Mouse (Mus musculus) left cerebral cortex, postnatal 25 days (tissue): Measurements from ENCODE around the gene Foxp2. TPM values are rescaled to one million over a fixed set of nuclear protein-coding genes. Genes with fewer than 3 reads are reported as not detected.
A peak's percentile ranks its signal among the peaks of the same experiment; 100 is the strongest.

Source experiments
- DNase-seq, 2 experiments: peaks; one replicate each; pipeline ENCODE4 v3.0.0; 2022; ENCODE audit warnings: low spot score in 2 of 2, mixed read lengths in 1 of 2
- intact Hi-C: fragments of 180-260 bp; cut with DNase I; formaldehyde crosslinking; loops from one replicate; pipeline ENCODE4 v1.15.1; 2025
- total RNA-seq, 2 experiments: library from RNA; stranded (reverse); gene quantifications; 2 replicates each; pipeline ENCODE4 v1.2.3; 2021

The Foxp2 gene
- total RNA-seq = 10 to 100 TPM in 1 of 2 experiments, 1 to 10 TPM in 1; 7.6 to 19.8 TPM

GRCm38 (mm10) chr6:14901183-14901970, at the start of gene Foxp2:
Foxp2 (plus strand) TSS chr6:14901349.
- peak in 1 of 2 experiments; percentile 40 for DNase-seq
- intact Hi-C loops = loop anchor here (5.0 kb wide), 1 partner anchor 286 kb away; no protein-coding TSS in a partner anchor

GRCm38 (mm10) chr6:14885199-14885598, 15.9 kb upstream of the Foxp2 start:
- intact Hi-C loops = no loop called here
- no peak for DNase-seq

DNA sequence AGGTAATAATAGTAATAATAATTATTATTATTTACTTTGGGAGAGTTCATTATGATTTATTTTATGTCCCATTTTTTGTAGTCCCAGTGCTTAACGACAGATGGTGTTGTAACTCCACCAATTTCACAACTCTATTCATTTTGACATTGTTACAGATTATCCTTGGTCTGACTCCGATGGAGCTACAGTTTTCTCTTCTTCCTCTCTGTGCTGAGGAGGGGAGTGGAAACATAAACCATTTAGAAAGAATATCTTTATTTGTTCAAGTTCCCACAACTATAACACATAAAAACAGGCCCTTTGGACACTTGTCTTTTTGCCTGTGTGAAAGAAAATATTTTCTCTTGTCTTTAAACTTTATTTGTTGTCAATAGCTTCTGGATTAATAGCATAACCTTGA, 4.1 kb upstream of the Foxp2 start:
- peak in 1 of 2 experiments; percentile 14 for DNase-seq
- intact Hi-C loops = loop anchor here (1.0 to 10.0 kb wide), 4 partner anchors 519 to 1898 kb away; no protein-coding TSS in a partner anchor

DNA sequence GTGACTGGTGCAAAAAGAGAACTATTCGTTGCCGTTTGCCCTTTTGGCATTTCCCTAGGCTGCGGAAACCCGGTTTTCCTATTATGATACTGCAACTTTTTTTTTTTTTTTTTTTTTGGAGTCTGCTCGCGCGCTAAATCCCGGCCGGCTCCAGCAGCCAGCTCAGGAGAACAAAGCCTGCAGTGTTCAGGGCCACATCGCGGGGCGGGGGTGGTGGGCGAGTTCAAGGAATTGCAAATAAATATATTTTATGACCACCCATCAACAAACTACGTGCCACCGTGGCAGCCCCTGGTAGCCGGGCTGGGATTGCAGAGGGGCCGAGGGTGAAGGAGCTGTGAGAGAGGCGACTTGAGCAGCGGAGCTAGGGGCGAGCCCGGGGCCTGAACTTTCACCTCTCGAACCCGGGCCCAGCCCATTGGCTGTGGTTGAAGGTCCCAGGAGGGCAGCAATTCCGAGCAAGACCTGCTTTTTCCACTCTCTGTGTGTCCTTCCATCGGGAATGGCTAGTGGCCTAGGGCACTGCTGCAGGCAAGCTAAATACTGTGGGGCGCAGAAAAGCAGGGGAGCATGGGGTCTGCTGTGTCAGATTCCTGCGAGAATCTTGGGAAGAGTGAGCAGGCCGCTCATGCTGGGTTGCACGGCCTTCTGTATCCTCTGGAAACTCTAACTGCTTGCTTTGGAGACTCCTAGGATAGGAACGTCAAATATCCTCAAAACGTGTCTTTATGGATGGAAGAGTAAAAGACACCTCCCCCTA, 2.9 kb upstream of the Foxp2 start:
- intact Hi-C loops = loop anchor here (5.0 to 10.0 kb wide), 3 partner anchors 889 to 1897 kb away; no protein-coding TSS in a partner anchor
- DNase-seq = no peak

DNA sequence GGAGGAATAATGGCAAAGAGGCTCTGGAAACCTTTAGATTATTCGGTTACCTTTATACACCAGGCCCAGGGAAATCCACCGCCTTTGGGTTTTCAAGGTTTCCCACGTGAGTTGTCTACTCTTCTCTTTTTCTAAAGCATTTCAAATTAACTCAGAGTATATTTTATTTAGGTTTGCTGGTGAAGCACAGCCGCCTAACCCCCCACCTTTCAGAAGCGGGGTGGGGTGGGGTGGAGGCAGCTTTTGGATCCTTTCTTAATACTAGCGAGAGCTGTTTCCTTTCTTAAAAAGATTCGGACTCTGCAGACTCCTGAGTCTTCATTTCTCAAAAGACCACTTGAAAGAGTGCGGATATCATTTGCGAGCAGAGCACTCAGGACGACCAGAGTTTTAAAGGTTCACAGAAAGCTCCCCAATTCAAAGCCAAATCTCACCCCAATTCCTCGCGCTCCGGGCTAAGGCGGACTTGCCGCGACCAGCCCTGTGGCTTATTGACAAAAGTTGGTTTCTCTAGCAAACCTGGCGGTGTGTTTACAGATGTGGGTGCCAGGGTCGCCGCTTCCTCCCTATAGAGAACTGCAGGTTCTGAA, 2.0 kb upstream of the Foxp2 start:
- DNase-seq = no peak
- intact Hi-C loops = loop anchor here (5.0 to 10.0 kb wide), 3 partner anchors 888 to 1896 kb away; no protein-coding TSS in a partner anchor

DNA sequence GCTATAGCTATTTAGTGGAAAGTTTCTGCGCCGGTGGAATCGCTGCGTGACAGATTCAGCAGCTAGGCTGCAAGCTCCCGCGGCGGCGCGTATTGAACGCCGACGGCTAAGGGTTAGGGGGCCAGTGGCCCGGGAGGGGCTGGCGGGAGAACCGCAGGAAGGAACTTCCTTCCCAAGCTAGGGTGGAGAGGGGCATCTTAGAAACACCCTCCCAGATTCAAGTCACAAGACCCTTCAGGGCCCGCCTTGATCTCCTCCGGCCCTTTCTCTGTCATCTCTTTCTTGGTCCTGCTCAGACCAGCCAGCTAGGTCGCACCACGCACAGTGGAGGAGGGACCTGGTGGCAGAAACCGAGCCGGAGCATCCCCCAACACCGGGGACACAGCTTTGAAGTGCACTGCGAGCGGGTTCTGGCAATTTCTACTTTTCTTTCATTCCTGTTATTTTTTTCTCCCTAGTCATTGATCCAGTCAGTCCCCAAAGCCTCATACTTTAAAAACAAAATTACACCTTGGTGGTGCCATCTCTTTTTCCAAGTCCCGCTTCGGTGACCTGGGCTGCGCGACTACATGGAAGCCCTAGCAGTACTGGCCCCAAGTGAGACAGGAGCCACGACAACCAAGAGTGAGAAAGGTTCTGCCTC, 1.1 kb upstream of the Foxp2 start:
- DNase-seq = peak in 1 of 2 experiments; percentile 8

DNA sequence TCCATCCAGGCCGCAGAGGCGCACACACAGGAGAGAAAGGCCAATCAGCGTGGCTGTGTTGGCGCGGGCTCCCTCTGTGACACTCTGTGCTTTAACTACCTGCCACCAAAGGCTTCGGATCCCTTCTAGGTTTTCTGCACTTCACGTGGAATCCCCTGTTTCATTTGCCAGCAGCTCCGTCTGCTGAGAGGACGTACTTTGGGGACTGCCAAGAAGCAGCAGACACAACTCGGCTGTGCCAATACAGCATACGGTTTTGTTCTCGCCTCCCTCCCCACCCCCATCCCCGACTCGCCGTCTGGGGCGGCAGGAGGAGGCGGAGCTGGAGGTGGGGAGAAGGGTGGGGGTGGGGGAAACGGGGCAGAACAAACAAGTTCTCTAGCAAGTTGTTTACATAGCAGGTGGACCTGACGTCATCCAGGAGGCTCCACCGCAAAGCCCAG, 549 bp upstream of the Foxp2 start:
- intact Hi-C loops = loop anchor here (5.0 kb wide), 1 partner anchor 287 kb away; no protein-coding TSS in a partner anchor
- peak; percentile 61 to 76 for DNase-seq

More for the DNA sequence above, 1.1 kb upstream of the Foxp2 start:
- intact Hi-C loops = loop anchor here (5.0 to 10.0 kb wide), 4 partner anchors 287 to 1895 kb away; no protein-coding TSS in a partner anchor

DNA sequence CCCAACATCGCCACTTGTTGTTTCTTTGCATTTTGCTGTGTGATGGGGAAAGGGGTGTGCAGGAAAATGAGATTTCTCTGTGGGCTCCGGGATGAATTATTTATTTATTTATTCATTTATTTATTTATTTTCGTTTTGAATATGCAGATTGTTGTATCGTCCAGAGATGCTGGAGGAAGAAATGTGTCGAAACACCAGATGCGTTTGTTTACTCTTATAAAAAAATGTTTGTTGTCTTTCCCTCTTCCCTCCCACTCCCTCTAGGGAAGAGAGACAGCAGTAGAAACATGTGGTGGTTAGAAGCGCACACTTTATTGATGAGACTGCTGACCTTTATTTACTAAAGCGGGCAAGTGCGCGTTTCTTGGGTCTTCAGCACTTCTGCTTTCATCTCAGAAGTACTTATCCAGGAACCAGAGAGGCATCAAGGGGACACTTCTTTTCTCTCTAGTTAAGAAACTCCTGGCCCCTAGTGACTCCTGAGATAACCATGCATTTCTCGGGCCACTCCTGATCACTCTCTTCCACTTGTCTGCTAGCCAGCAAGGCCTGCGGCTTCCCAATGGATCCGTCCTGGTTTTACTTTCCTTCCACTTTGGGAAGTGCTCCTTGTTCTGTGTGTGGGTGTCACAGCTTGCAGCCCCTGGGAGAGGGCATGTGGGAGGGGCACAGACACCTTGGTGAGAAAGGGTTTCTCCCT, 972 bp downstream of the Foxp2 start:
- intact Hi-C loops = loop anchor here (5.0 kb wide), 1 partner anchor 285 kb away; no protein-coding TSS in a partner anchor
- peak in 1 of 2 experiments; percentile 6 for DNase-seq

DNA sequence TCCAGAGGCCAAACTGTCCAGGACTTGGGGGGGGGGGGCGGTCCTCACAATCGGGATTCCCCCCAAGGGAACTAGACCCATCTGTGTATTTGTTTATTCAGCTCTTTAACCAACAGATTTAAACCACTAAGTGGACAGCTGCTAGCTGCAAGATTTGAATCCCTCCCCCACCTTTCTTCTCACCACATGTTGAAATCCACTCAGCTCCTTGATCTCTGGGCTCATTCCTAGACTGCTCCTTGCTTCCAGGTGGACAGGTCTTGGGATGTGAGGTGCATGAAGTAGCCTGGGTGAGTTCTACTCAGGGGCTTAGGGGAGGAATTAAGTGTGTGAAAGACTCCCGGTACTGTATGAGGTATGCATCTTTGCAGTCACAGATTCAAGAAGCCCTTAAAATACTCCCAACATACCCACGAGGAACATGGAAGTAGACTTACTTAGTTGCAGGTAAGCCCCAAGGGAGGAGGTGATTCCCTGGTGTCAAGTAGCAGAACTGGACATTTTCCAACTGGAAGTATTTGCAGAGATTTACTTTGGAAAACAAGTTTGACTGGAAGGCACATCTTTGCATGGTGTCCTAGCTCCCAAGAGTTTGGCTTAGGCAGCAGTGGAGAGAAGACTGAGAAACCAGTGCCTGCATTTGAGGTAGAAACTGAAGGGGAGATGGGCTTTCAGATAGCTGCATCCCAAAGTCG, 2.3 kb downstream of the Foxp2 start:
- DNase-seq = no peak
- intact Hi-C loops = loop anchor here (5.0 kb wide), 1 partner anchor 284 kb away; no protein-coding TSS in a partner anchor

DNA sequence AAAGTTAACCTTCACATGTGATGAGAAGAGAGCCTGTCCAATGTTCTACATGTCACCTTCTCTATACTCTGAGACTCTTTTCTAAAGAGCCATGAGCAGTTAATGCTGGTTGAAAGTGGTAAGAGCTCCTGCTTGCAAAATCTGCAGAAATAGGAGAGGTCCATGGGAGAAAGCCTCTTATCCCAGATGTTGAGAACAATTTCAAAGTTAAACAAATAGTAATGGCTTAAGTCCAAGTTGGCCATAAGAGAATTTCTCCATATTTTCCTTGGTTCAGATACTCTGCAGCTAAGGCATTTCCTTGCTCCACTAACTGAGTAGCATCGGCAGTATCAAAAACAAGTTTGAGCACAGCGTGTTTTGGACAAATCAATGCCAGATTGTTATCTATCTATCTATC, 13.9 kb downstream of the Foxp2 start:
- intact Hi-C loops = no loop called here
- DNase-seq = no peak

DNA sequence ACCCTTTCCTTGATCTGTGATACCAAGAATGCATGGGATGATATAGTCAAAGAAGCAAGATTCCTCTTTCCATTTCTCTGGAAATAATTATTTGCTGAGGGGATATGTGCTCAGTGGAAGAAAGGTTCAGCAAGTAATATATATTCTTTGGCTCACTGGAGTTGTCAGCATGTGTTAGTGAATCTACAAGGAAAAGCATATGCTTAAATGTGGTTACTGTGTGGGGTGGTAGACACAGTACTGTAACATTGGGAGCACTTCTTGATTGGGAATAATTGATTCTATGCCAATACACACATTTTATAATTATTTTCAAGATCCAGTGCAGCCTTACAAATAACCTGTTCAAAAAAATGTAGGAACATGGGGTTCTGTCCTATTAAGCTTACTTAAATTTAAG, 21.6 kb downstream of the Foxp2 start:
- DNase-seq = no peak
- intact Hi-C loops = no loop called here

DNA sequence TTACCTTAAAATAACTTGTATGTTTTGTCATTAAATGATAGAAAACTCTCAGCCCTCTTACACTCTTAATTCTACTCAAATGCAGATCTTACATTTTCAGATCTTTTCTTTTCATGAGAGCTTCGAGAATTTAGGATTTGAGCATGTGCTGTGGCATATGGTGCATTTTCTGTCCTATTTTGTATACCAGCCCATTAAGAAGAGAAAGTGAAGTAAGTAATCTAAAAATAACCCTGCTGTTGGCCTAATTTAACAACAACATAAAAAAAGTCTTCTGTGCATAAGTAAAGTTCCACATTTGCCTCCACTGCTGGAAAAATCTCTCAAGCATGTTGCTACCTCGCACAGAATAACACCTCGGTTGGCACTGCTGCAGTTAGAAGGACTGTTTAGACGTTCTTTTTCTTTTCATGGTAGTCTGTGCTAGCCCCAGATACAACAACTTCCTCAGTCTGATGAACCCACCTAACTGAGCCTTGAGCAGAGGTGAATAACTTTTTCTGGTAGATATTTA, 23.9 kb downstream of the Foxp2 start:
- DNase-seq = peak in 1 of 2 experiments; percentile 67
- intact Hi-C loops = no loop called here

GRCm38 (mm10) chr6:14951060-14951459, 49.9 kb downstream of the Foxp2 start:
- peak; percentile 8 to 67 for DNase-seq

GRCm38 (mm10) chr6:14952731-14953130, 51.6 kb downstream of the Foxp2 start:
- no peak for DNase-seq
- intact Hi-C loops = no loop called here

More at GRCm38 (mm10) chr6:14951060-14951459, 49.9 kb downstream of the Foxp2 start:
- intact Hi-C loops = no loop called here

DNA sequence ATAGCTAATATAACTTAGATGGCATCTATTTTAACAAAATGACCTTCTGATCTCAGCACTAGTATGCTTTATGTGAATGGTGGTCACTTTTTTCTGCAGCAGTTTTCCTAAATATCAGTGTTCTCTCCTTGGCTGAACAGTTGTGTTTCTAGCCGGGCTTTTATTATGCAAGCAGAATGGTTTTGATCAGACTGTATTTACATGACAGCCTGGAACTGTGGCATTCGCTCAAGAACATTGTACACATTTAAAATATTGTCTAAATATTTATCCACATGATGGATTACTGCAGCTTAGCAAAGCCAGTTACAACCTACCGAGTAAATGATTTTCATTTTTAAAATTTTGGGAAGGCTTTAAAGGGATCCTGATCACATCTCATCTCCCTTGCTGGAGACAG, 75.9 kb downstream of the Foxp2 start:
- intact Hi-C loops = no loop called here
- no peak for DNase-seq

- intact Hi-C loops = no loop called here
Observed at GRCm38 (mm10) chr6:14978201-14978600, 77.1 kb downstream of the Foxp2 start.

GRCm38 (mm10) chr6:15008113-15008512, 107.0 kb downstream of the Foxp2 start:
- intact Hi-C loops = no loop called here
- DNase-seq = no peak

More at GRCm38 (mm10) chr6:14978201-14978600, 77.1 kb downstream of the Foxp2 start:
- no peak for DNase-seq

DNA sequence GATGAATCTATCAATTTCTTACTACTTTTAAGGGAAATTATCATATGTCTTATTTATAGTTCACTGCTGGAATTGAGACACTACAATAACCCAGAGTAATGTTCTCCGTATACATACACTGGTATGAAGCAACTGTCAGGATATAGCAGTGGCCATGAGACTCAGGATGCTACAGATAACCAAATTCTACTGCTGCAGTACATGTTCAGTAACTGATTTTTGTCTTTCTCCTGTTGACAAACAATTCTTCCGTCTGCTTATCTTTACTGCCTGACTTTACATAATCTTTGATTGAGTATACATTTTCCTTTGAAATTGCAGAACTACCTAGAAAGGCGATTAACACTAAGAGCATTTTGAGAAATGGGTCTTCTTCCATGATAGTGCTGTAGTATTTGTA, 127.3 kb downstream of the Foxp2 start:
- no peak for DNase-seq
- intact Hi-C loops = no loop called here
